Mouse (Mus musculus) limb, embryonic 14.5 days (tissue): ENCODE data around the gene Smim22. TPM values are rescaled to one million over a fixed set of nuclear protein-coding genes. Genes with fewer than 3 reads are reported as not detected.

Experiments
- ATAC-seq: fragments of 200-750 bp; cut with Nextera tagmentation; 2 replicates; pipeline ENCODE4 v1.8.0; 2017; ENCODE audit warnings: low read depth, moderate number of reproducible peaks, moderate TSS enrichment; ENCODE audit not compliant: low FRiP score
- DNase-seq: peaks from one replicate; pipeline ENCODE4 v3.0.0-alpha.2; 2015; ENCODE audit warnings: low spot score
- H3K27ac ChIP-seq: fragments of 300-500 bp; sonication (generic); replicated peaks from 2 replicates; pipeline ENCODE4 v1.5.1; 2014; ENCODE audit warnings: low read depth, mild to moderate bottlenecking, low read length, moderate library complexity, mixed read lengths
- H3K27me3 ChIP-seq: fragments of 300-500 bp; sonication (generic); 2 replicates; pipeline ENCODE4 v1.6.1; 2014; ENCODE audit warnings: low read length, mixed read lengths; ENCODE audit not compliant: control insufficient read depth, insufficient read depth
- H3K36me3 ChIP-seq: fragments of 300-500 bp; sonication (generic); 2 replicates; pipeline ENCODE4 v1.6.1; 2014; ENCODE audit warnings: mild to moderate bottlenecking, low read length, moderate library complexity, mixed read lengths; ENCODE audit not compliant: control insufficient read depth, insufficient read depth
- H3K4me1 ChIP-seq: fragments of 300-500 bp; sonication (generic); 2 replicates; pipeline ENCODE4 v1.6.1; 2014; ENCODE audit warnings: antibody characterized with exemption, low read length, mixed read lengths; ENCODE audit not compliant: control insufficient read depth, insufficient read depth
- H3K4me2 ChIP-seq: fragments of 300-500 bp; sonication (generic); replicated peaks from 2 replicates; pipeline ENCODE4 v1.6.1; 2014; ENCODE audit warnings: low read depth, mild to moderate bottlenecking, low read length, moderate library complexity; ENCODE audit not compliant: severe bottlenecking
- H3K4me3 ChIP-seq: fragments of 300-500 bp; sonication (generic); replicated peaks from 2 replicates; pipeline ENCODE4 v1.5.1; 2014; ENCODE audit warnings: low read length
- H3K9ac ChIP-seq: fragments of 300-500 bp; sonication (generic); 2 replicates; pipeline ENCODE4 v1.6.1; 2014; ENCODE audit warnings: mild to moderate bottlenecking, low read depth, low read length, moderate library complexity; ENCODE audit not compliant: severe bottlenecking
- H3K9me3 ChIP-seq: fragments of 300-500 bp; sonication (generic); 2 replicates; pipeline ENCODE4 v1.6.1; 2016; ENCODE audit warnings: low read length; ENCODE audit not compliant: control insufficient read depth
- POLR2A ChIP-seq: fragments of 200-500 bp; IDR thresholded peaks from 2 replicates; pipeline ENCODE4 v1.8.0; 2012; ENCODE audit warnings: inconsistent platforms, mild to moderate bottlenecking, moderate library complexity, borderline replicate concordance; ENCODE audit not compliant: insufficient read depth, insufficient read length; ENCODE audit errors: extremely low read depth
- WGBS: fragments of 180-500 bp; shearing (Covaris S2); extraction: QIAGEN DNeasy Blood & Tissue Kit; methylation state at CpG from one replicate; pipeline ENCODE4 v1.1.7; 2014; 5-methylcytosine and 5-hydroxymethylcytosine counted together
- polyA plus RNA-seq, 2 experiments: library from polyadenylated mRNA; depleted of rRNA in 1 of 2; stranded (reverse) in 1 of 2; unstranded in 1 of 2; fragments of >200 nt; fragmentation: Nextera tagmentation in 1 of 2; extraction: Ambion mirVana in 1 of 2; gene quantifications; 2 replicates each; pipeline versions ENCODE4 v1.2.1 to v1.2.3; 2012 to 2014

Gene Smim22
- polyA plus RNA-seq, 2 experiments: 2.9 to 4.5 TPM

DNA sequence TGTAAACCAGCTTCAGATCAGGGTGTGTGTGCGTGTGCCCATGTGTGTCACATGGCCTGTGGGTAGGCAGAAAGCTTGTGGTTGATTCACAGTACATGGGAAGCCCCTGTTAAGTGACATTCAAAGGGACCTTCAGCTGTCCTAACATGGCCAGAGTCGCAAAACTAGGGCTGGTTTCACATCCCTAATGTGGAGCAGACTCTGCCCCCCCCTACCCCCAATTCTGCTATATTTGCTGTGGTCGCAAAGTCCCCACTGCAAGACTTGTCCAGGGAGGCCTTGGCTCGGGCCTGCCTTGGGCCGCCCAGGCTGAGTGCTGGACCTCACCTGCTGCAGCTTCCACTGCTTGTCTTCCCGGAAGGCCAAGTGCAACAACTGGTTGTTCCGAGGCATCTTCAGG lies 4.2 kb downstream of the Smim22 start:
- Histone ChIP-seq H3K9me3 (no peaks in the 10 kb centered on the region), H3K4me2 (no peak overlapping the region), H3K27me3 (no peaks in the 10 kb centered on the region), H3K36me3 (peaks cover 31% of the 10 kb centered on the region), H3K9ac (no peak overlapping the region), H3K27ac (no peak overlapping the region), H3K4me3 (no peak overlapping the region), H3K4me1 (peaks cover 6% of the 10 kb centered on the region; the same call in 1 of the 2 replicates)
- ATAC-seq: no peak
- DNase-seq: no peak
- 83% methylated on average over 7 of the region's 7 CpGs for WGBS
- TF ChIP-seq POLR2A: no peak

- ATAC-seq (no peak), DNase-seq (no peak)
- no peak for TF ChIP-seq POLR2A
- Histone ChIP-seq H3K36me3 (peaks cover 41% of the 10 kb centered on the region), H3K4me3 (peak overlapping the region; percentile 72), H3K9me3 (no peaks in the 10 kb centered on the region), H3K27ac (no peak overlapping the region), H3K9ac (peak overlapping the region; percentile 65), H3K4me1 (peaks cover 6% of the 10 kb centered on the region; the same call in 1 of the 2 replicates), H3K27me3 (no peaks in the 10 kb centered on the region), H3K4me2 (peak overlapping the region; percentile 83)
- 47% methylated on average over 13 of the region's 13 CpGs for whole genome bisulfite sequencing
These were observed 5.2 kb downstream of the Smim22 start for GRCm38 (mm10) chr16:5012036-5013005.

- Histone ChIP-seq H3K36me3 (peaks cover 51% of the 10 kb centered on the region), H3K9me3 (no peaks in the 10 kb centered on the region), H3K4me1 (peaks cover 6% of the 10 kb centered on the region; the same call in 1 of the 2 replicates), H3K4me3 (peak within 1 kb of the TSS; percentile 72), H3K27ac (0 out of 2 replicates have a peak within 1 kb of the TSS, but pooled peaks have one; percentile 38), H3K9ac (peak within 1 kb of the TSS; percentile 65), H3K4me2 (peak within 1 kb of the TSS; percentile 83), H3K27me3 (no peaks in the 10 kb centered on the region)
- 2% methylated on average over 45 of the region's 63 CpGs for WGBS
- ATAC-seq (peak; percentile 99), DNase-seq (peak; percentile 100)
- 0 out of 2 replicates have a peak, but pooled peaks have one; percentile 48 for TF ChIP-seq POLR2A
These were observed 6.2 kb downstream of the Smim22 start, which contains the start of gene Rogdi for GRCm38 (mm10) chr16:5013054-5013838. Rogdi (minus strand) TSS chr16:5013553.

DNA sequence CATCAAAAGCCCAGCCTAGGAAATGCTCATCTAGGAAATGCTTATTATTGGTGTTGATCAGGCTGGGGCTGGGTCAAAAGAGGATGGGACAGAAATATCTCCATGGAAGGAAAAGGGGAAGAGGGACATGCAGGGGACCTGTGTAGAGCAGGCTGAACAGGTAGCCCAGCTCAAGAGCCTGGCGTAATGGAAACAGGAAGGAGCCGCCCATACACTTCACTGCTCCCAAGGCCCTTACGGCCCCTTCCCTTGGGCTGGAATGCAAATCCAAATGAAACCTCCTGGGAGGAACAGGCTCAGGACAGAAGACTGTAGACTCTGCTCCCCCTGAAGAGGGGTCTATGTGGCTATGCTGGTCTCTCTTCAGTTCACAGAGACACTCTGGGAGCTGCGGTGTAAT lies 7.5 kb downstream of the Smim22 start:
- Histone ChIP-seq H3K36me3 (peaks cover 58% of the 10 kb centered on the region), H3K9me3 (no peaks in the 10 kb centered on the region), H3K4me1 (peaks cover 6% of the 10 kb centered on the region; the same call in 1 of the 2 replicates), H3K27ac (no peak overlapping the region), H3K27me3 (no peaks in the 10 kb centered on the region), H3K4me3 (no peak overlapping the region), H3K9ac (no peak overlapping the region), H3K4me2 (no peak overlapping the region)
- 93% methylated on average over 3 of the region's 4 CpGs for WGBS
- DNase-seq (no peak), ATAC-seq (no peak)
- TF ChIP-seq POLR2A: no peak

- ATAC-seq (no peak), DNase-seq (no peak)
- TF ChIP-seq POLR2A: no peak
- Histone ChIP-seq H3K4me1 (no peaks in the 10 kb centered on the region), H3K4me3 (no peak overlapping the region), H3K4me2 (no peak overlapping the region), H3K9ac (no peak overlapping the region), H3K9me3 (no peaks in the 10 kb centered on the region), H3K27ac (no peak overlapping the region), H3K36me3 (peaks cover 96% of the 10 kb centered on the region), H3K27me3 (no peaks in the 10 kb centered on the region)
- 96% methylated on average over 3 of the region's 3 CpGs for WGBS
These were observed 16.9 kb downstream of the Smim22 start for GRCm38 (mm10) chr16:5024021-5024420.
